Mouse (Mus musculus) lung, adult 2 months (tissue): ENCODE measurements around the gene Tcf3.

Experiments
- CTCF ChIP-seq: fragments of 200-500 bp; IDR thresholded peaks from 2 replicates; pipeline ENCODE4 v1.5.1; 2011; ENCODE audit warnings: mild to moderate bottlenecking, low read length, control low read depth; ENCODE audit not compliant: insufficient read depth
- POLR2A ChIP-seq: fragments of 200-500 bp; IDR thresholded peaks from 2 replicates; pipeline ENCODE4 v1.6.1; 2011; ENCODE audit warnings: low read depth, mild to moderate bottlenecking, control low read depth, low read length, borderline replicate concordance; ENCODE audit errors: extremely low read depth

GRCm38 (mm10) chr10:80475290-80475959 is 42.0 kb upstream of the Tcf3 start:
- TF ChIP-seq CTCF (no peak), POLR2A (no peak)
